Comparison of ENCODE assay signal across 8 mouse cellular contexts in the genomic region with DNA sequence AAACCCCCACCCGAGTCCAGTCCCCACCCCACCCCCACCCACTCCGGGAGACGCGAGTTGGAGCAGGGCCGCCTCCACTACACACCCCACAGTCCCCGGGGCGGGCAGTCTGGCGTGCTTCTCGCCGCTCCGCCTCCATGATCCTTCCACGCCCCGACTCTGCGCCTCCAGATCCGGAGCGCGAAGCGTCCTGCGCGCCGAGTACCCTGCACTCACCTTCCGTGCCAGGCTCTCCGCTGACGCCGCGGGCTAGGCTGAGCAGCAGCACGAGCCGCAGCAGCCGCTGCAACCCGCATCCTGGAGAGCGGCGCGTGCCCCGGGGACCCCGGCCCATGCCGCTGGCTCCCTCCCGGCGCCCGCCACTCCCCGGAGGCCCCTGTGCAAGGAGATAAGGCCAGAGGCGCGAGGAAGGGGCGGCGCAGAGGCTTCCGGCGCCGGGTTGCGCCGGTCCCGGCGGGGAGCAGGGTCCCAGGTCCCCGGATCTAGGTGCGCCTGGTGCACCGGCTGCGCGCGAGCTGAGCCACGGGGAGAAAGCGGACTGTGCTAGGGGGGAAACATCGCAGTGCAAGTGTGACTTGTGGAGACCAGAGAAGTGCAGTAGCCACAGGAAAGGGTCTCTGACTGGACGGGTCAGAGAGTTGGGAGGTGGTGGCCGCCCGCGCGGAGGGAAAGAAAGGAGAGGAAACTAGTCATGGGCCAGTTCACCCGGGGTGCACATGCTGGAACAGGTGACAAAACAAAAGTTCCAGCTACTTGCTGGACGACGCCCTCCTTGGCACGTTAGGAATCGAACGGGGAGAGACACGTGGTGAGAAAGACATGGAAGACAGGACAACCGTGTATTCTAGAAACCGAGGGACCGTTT. TPM values are rescaled to one million over a fixed set of nuclear protein-coding genes. Genes with fewer than 3 reads are reported as not detected.
DNase-seq lines count a peak whose midpoint lies in the region; ATAC-seq and TF ChIP-seq lines count a peak whose summit lies in the region.

Susd1 (minus strand) TSS at position 644 of the 865 bp plus-strand sequence.

- peak within 1 kb of the TSS; percentile 90 for H3K27ac ChIP-seq in intestine, postnatal 0 days (ENCODE audit: low read depth, low read length)
- H3K27ac ChIP-seq in limb, embryonic 11.5 days (replicated peaks; ENCODE audit: low read depth, low read length), result no peak within 1 kb of the TSS
- H3K27ac ChIP-seq in midbrain, embryonic 11.5 days (ENCODE audit: low read depth, low read length), result no peak within 1 kb of the TSS
- H3K27ac ChIP-seq in small intestine, adult 2 months (ENCODE audit: insufficient read depth, low read depth, low read length), result peak within 1 kb of the TSS; percentile 1; the same call in 1 of the 2 replicates

- H3K4me1 ChIP-seq in intestine, postnatal 0 days (replicated peaks; ENCODE audit: control insufficient read depth, insufficient read depth, low read length), result peaks cover 7% of the 10 kb centered on the region; the same call in 1 of the 2 replicates
- no peaks in the 10 kb centered on the region for H3K4me1 ChIP-seq in limb, embryonic 11.5 days (ENCODE audit: control insufficient read depth, insufficient read depth, low read length)
- peaks cover 3% of the 10 kb centered on the region; the same call in 1 of the 2 replicates for H3K4me1 ChIP-seq in midbrain, embryonic 11.5 days (ENCODE audit: control insufficient read depth, insufficient read depth, low read length)
- peaks cover 15% of the 10 kb centered on the region; the same call in 1 of the 2 replicates for H3K4me1 ChIP-seq in small intestine, adult 2 months (ENCODE audit: control insufficient read depth, insufficient read depth, insufficient read length, low read length)

- ATAC-seq in intestine, postnatal 0 days, result peak; percentile 66
- ATAC-seq in limb, embryonic 11.5 days (ENCODE audit: insufficient number of reproducible peaks, low FRiP score, low TSS enrichment, low read depth), result peak; percentile 76
- peak; percentile 85 for ATAC-seq in midbrain, embryonic 11.5 days (ENCODE audit: low FRiP score)

- no peaks in the 10 kb centered on the region for H3K9me3 ChIP-seq in intestine, postnatal 0 days (ENCODE audit: control insufficient read depth)
- H3K9me3 ChIP-seq in limb, embryonic 11.5 days (ENCODE audit: control insufficient read depth, low read length), result no peaks in the 10 kb centered on the region
- H3K9me3 ChIP-seq in midbrain, embryonic 11.5 days (ENCODE audit: control insufficient read depth, low read length), result peaks cover 3% of the 10 kb centered on the region; the same call in 1 of the 2 replicates

- no peaks in the 10 kb centered on the region for H3K27me3 ChIP-seq in intestine, postnatal 0 days (replicated peaks; ENCODE audit: control insufficient read depth, insufficient read depth, low read length)
- peaks cover 7% of the 10 kb centered on the region; the same call in 1 of the 2 replicates for H3K27me3 ChIP-seq in limb, embryonic 11.5 days (ENCODE audit: control insufficient read depth, insufficient read depth, low read length)
- peaks cover 25% of the 10 kb centered on the region for H3K27me3 ChIP-seq in midbrain, embryonic 11.5 days (ENCODE audit: control insufficient read depth, insufficient read depth, low read length)
- H3K27me3 ChIP-seq in small intestine, adult 2 months (ENCODE audit: control insufficient read depth, insufficient read depth, low read length), result no peaks in the 10 kb centered on the region

- H3K36me3 ChIP-seq in intestine, postnatal 0 days (ENCODE audit: control insufficient read depth, insufficient read depth), result no peaks in the 10 kb centered on the region
- H3K36me3 ChIP-seq in limb, embryonic 11.5 days (ENCODE audit: control insufficient read depth, insufficient read depth, low read length), result no peaks in the 10 kb centered on the region
- H3K36me3 ChIP-seq in midbrain, embryonic 11.5 days (ENCODE audit: control insufficient read depth, insufficient read depth, low read length), result no peaks in the 10 kb centered on the region
- H3K36me3 ChIP-seq in small intestine, adult 2 months (ENCODE audit: control insufficient read depth, insufficient read depth, low read length), result no peaks in the 10 kb centered on the region

- DNase-seq in ZHBTc4 (ENCODE audit: low read depth, low spot score) (peak; percentile 82), adipocyte (ENCODE audit: low spot score) (no peak)
- DNase-seq in embryo, embryonic 9.5 days (ENCODE audit: extremely low spot score), result peak; percentile 82
- DNase-seq in heart, adult 11 months, result peak; percentile 95
- DNase-seq in limb, embryonic 11.5 days (ENCODE audit: low spot score), result peak; percentile 74
- peak; percentile 94 for DNase-seq in midbrain, embryonic 11.5 days (ENCODE audit: low spot score, missing footprints)

- peak within 1 kb of the TSS; percentile 52 for H3K4me3 ChIP-seq in intestine, postnatal 0 days (ENCODE audit: low read depth, low read length)
- peak within 1 kb of the TSS; percentile 62 for H3K4me3 ChIP-seq in limb, embryonic 11.5 days (ENCODE audit: low read depth, low read length)
- peak within 1 kb of the TSS; percentile 57 for H3K4me3 ChIP-seq in midbrain, embryonic 11.5 days (ENCODE audit: low read depth, low read length)
- peak within 1 kb of the TSS; percentile 66 for H3K4me3 ChIP-seq in small intestine, adult 2 months (ENCODE audit: low read depth, low read length)

- WGBS in intestine, postnatal 0 days, result under 1% methylated on average over 75 of the region's 75 CpGs
- WGBS in limb, embryonic 11.5 days, result under 1% methylated on average over 71 of the region's 75 CpGs
- WGBS in midbrain, embryonic 11.5 days, result under 1% methylated on average over 68 of the region's 75 CpGs
- WGBS in small intestine, adult 2 months, result 1% methylated on average over 74 of the region's 75 CpGs

- H3K4me2 ChIP-seq in intestine, postnatal 0 days (replicated peaks; ENCODE audit: low read depth), result peak within 1 kb of the TSS; percentile 99
- peak within 1 kb of the TSS; percentile 99 for H3K4me2 ChIP-seq in limb, embryonic 11.5 days (ENCODE audit: low read depth, severe bottlenecking)
- peak within 1 kb of the TSS; percentile 94 for H3K4me2 ChIP-seq in midbrain, embryonic 11.5 days

- no peak for TF ChIP-seq POLR2A in small intestine, adult 2 months (IDR thresholded peaks at IDR 0.05; ENCODE audit: low read depth, low read length)

- peak within 1 kb of the TSS; percentile 77 for H3K9ac ChIP-seq in intestine, postnatal 0 days (ENCODE audit: low read depth, low read length)
- peak within 1 kb of the TSS; percentile 73 for H3K9ac ChIP-seq in limb, embryonic 11.5 days (ENCODE audit: low read length)
- peak within 1 kb of the TSS; percentile 70 for H3K9ac ChIP-seq in midbrain, embryonic 11.5 days (ENCODE audit: low read length)

- TF ChIP-seq CTCF in intestine, postnatal 0 days (IDR thresholded peaks at IDR 0.05; ENCODE audit: low read depth), result no peak
- no peak for TF ChIP-seq CTCF in small intestine, adult 2 months (IDR thresholded peaks at IDR 0.05; ENCODE audit: extremely low read depth, insufficient read length, insufficient replicate concordance, low read depth, low read length)

RNA-seq across cellular contexts. Expression of gene Susd1, which starts in this region (rescaled TPM):
- 5.0 and 5.9 TPM in 2 replicates for polyA plus RNA-seq in intestine, postnatal 0 days (2015; fragmentation: Nextera tagmentation; extraction: Ambion mirVana)
- 0.99 and 1.9 TPM in 2 replicates for polyA plus RNA-seq in limb, embryonic 11.5 days (2014; fragmentation: Nextera tagmentation; extraction: Ambion mirVana)
- polyA plus RNA-seq in midbrain, embryonic 11.5 days (2014; fragmentation: Nextera tagmentation; extraction: Ambion mirVana), result 1.0 and 1.5 TPM in 2 replicates
- 0.37 and 1.6 TPM in 2 replicates for polyA plus RNA-seq in small intestine, adult 2 months (2012; rRNA removed)

Comparison
In these comparisons a context has a peak if more than half of its experiments do, and no peak if none do; other contexts are left out.
1. H3K27ac ChIP-seq: peak in intestine, postnatal 0 days (single experiment) and small intestine, adult 2 months (single experiment); none in limb, embryonic 11.5 days (single experiment) and midbrain, embryonic 11.5 days (single experiment).
2. Peak in every context shown above with its lines, with median percentiles within 50 percentile points of each other: ATAC-seq, H3K4me2 ChIP-seq, H3K4me3 ChIP-seq and H3K9ac ChIP-seq.